Mouse (Mus musculus) B cell, adult 2 months (primary cell): ENCODE results near the gene Qpct.
"Not testable (repeated sequence)": the region's sequence is repeated elsewhere in the genome, so short reads cannot be mapped to it uniquely, and the experiment has no call there.

Source experiments
- DNase-seq, 2 experiments: peaks; one replicate each; pipeline ENCODE4 v3.0.0; 2022

The Qpct gene

GRCm38 (mm10) chr17:79076974-79077847 lies 25.5 kb downstream of the Qpct start:
- DNase-seq = no peak

- DNase-seq = no peak
Measured at GRCm38 (mm10) chr17:79077848-79078146, 26.1 kb downstream of the Qpct start.

GRCm38 (mm10) chr17:79078248-79078647 lies 26.5 kb downstream of the Qpct start:
- DNase-seq = no peak

GRCm38 (mm10) chr17:79091710-79092109 lies 40.0 kb downstream of the Qpct start:
- no peak for DNase-seq

- no peak for DNase-seq
Measured at GRCm38 (mm10) chr17:79093286-79093975, 41.7 kb downstream of the Qpct start.

- peak; percentile 3 to 14 for DNase-seq
Measured at GRCm38 (mm10) chr17:79095624-79096023, 43.9 kb downstream of the Qpct start.

GRCm38 (mm10) chr17:79099866-79100265 lies 48.2 kb downstream of the Qpct start:
- DNase-seq = no peak

GRCm38 (mm10) chr17:79108238-79108637 lies 56.5 kb downstream of the Qpct start:
- DNase-seq = no peak

GRCm38 (mm10) chr17:79109576-79109975 lies 57.9 kb downstream of the Qpct start:
- DNase-seq = no peak

GRCm38 (mm10) chr17:79110936-79111348 lies 59.2 kb downstream of the Qpct start:
- peak; percentile 21 to 29 for DNase-seq

- DNase-seq = not testable (repeated sequence)
Measured at GRCm38 (mm10) chr17:79115248-79115647, 63.5 kb downstream of the Qpct start.

- no peak for DNase-seq
Measured at GRCm38 (mm10) chr17:79119066-79119465, 67.4 kb downstream of the Qpct start.

GRCm38 (mm10) chr17:79120269-79120668 lies 68.6 kb downstream of the Qpct start:
- DNase-seq = no peak

- DNase-seq = no peak
Measured at GRCm38 (mm10) chr17:79133740-79134139, 82.0 kb downstream of the Qpct start.

- no peak for DNase-seq
Measured at GRCm38 (mm10) chr17:79135826-79136225, 84.1 kb downstream of the Qpct start.

- DNase-seq = no peak
Measured at GRCm38 (mm10) chr17:79136401-79136800, 84.7 kb downstream of the Qpct start.
